Mouse (Mus musculus): Measurements from ENCODE around the gene Rassf8.

Gene Rassf8

DNA sequence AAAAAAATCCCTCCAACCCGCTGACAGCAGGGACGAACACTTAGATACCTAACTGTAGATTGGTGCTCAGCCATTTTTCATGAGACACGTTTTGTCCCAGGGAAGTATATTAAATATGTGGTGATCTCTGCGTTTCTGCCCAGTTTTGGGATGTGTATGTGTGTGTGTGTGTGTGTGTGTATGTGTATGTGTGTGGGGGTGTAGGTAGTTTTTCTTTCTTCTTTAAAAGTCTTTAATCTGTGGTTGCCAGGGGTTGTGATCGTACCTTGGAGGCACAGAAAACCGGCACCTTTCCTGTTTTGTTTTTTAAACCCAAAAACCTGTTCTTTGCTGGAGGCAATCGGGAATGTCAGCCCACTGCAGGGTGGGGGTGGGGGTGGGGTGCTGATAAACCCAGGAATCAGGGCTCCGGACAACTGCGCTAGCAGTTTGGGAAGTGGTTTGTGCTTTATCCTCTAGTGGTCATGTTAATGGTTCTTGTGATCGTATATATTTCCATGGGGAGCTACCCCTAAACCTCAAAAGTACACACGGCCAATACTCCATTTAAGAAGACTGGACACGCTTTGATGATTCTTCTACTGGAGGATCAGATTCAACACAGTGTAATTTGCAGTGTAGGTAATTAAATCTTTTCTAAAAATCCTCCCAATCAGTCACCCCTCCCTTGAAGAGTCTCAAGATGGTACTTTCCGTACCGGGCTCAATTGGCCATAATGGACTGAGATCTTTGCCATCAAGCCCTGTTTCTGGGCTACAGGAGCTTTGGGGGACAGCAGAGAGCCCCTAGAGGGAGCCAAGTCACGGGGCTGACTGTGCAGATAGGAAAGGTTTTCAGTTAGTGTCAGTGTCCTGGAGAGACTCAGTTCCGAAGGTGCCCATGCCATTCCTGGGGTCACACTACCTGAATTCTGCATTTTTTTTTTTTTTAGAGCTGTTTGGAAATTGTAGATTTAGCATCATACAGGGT, 1.4 kb downstream of the Rassf8 start:
- no peak for DNase-seq (ENCODE audit: low read depth, low spot score)

- DNase-seq (ENCODE audit: low read depth, low spot score) = no peak
Observed at GRCm38 (mm10) chr6:145750394-145750793, 3.8 kb downstream of the Rassf8 start.

- DNase-seq (ENCODE audit: low read depth, low spot score) = no peak
Observed at GRCm38 (mm10) chr6:145753296-145753695, 6.7 kb downstream of the Rassf8 start.

DNA sequence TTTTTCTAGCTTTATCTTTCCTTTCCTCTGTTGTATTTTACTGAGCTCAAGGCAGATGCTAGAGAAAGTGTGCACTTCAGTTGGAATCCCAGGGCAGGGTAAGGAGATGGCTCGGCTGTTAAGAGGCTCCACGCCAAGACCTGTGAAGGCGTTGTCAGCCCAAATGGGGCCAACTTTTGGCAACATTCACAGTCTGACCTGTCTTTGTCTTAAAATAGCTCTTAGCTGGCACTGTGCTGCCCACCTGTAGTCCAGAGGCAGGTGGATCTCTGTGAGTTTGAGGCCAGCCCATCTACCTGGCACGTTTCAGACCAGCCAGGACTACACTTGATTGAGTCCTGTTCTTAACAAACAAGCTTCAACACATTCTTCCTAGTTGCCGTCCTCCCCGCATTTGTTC, 7.9 kb downstream of the Rassf8 start:
- no peak for DNase-seq (ENCODE audit: low read depth, low spot score)

- DNase-seq (ENCODE audit: low read depth, low spot score) = no peak
Observed at GRCm38 (mm10) chr6:145755942-145756639, 9.5 kb downstream of the Rassf8 start.

DNA sequence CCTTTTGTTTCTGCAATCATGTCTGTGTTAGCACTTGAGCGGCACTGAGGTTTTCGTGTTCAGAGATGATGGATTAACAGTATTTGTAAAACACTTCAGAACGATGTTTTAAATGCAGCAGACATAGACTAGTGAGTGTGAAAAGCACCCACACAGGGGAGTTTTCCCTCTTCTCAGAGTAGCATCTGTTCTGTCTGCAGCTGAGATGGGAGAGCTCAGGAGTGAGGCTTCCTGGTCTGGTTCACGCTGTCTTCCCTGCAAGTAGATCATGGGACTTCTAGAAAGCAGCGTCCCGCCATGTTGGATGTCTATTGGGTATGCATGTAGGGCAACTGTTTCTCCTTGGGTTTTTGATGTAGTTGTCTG, 10.1 kb downstream of the Rassf8 start:
- no peak for DNase-seq (ENCODE audit: low read depth, low spot score)

GRCm38 (mm10) chr6:145757346-145757745, 10.8 kb downstream of the Rassf8 start:
- DNase-seq (ENCODE audit: low read depth, low spot score) = no peak

DNA sequence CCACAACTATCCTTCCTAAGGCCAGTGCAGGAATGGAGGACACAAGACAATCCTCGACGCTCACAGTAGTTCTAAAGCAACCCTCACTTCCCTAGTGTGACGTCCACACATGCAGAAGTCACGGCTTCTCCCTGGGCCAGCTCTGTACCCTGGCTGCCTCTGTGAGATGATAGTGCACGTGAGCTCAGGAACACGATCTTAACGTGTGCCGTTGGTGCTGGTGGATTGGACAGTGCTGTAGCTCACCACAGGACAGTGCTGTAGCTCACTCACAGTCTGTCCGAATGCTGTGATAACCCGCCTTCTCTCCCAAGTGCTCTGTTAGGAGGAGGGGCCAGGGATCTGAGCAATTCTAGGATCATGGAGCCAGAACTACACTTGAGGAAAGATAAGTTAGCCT, 12.1 kb downstream of the Rassf8 start:
- DNase-seq (ENCODE audit: low read depth, low spot score) = no peak

GRCm38 (mm10) chr6:145759432-145759831, 12.9 kb downstream of the Rassf8 start:
- DNase-seq (ENCODE audit: low read depth, low spot score) = no peak

- DNase-seq (ENCODE audit: low read depth, low spot score) = no peak
Observed at GRCm38 (mm10) chr6:145760246-145761016, 13.9 kb downstream of the Rassf8 start.

- no peak for DNase-seq (ENCODE audit: low read depth, low spot score)
Observed at GRCm38 (mm10) chr6:145761151-145761935, 14.8 kb downstream of the Rassf8 start.

DNA sequence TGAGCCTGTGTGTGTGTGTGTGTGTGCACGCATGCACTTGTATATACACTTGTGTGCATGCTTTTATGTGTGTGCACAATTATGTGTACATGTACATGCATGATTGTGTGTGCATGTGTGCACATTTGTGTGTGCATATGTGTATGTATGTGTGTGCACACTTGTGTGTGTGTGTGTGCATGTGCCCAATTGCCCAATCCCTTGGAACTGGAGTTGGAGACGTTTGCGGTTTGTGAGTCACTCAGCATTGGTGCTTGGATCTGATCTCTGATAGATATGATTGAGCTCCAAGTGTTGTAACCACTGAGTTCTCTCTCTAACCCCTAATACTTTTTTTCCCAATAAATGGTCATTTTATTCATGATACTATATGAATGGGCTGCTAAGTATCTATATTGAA, 15.5 kb downstream of the Rassf8 start:
- no peak for DNase-seq (ENCODE audit: low read depth, low spot score)

DNA sequence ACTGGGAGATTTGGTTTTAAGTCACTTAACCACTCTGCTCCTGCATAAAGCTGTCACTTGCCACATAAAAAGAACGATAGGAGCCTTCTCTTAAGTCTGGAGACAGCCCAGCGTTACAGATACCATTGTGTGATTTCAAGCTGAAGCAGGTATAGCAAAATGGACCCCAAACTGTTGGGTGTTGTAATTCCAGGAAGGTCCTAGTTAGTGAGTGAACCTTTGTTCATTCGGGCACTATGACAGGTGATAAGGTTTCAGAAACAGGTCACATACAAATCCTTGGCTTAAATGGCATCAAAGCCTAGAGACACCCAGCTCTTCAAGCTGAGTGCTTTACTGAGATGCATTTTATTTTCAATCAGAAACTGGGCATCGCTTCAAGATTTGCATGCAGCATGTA, 16.5 kb downstream of the Rassf8 start:
- no peak for DNase-seq (ENCODE audit: low read depth, low spot score)

DNA sequence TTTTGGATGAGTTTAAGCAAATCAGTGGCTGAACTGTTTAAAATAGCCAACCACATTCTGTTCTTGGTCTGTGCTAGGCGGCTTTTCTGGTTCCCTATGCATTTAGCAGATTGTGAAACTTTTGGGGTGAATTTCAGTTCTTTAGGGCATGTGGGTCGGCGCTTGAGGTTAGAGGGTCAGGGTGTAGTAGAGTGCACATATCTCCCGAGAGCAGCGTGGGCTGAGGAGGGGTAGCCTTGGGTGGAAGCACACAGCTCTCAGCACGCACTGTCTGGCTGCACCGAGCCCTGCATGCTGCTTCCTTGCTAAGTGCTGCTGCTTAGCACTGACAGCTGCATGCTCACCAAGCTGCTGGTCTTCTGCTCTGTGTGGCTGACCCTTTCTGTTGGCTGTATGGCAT, 18.5 kb downstream of the Rassf8 start:
- no peak for DNase-seq (ENCODE audit: low read depth, low spot score)

DNA sequence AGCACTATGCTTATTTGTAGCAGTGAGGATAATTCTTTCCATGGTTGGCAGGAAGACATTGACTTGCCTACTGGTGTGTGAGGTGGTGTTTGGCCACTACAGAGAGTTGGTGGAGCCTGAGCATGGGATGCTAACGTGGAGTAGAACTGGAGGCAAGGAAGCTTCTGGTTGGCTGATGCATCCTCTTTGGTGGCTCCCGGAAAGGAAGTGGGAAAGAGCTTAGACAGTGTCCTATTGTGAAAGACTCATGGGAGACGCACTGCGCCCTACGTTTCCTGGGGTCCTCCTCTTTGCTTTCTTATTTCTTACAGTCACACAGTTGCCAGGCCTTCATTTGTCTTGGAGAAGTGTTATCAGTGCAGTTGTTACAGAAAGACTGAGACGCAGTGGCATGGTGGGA, 20.4 kb downstream of the Rassf8 start:
- DNase-seq (ENCODE audit: low read depth, low spot score) = no peak

DNA sequence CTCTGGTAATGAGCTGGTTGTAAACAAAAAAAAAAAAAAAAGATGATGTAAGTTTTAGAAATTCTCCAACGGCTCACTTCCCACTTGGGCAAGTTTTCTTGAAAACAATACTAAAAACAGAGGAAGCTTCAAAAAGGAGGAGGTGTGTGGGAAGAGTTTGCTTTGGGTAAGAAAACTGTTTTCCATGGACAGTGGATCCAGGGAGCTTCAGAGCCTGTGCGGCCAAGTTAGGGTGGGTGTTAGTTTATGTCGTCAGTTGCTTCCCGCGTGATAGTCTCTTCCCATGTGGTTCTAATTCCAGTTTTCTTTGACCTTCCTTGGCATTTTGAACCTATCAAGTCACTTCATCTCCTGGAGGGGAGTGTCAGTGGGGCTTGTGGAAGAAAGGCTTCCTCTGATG, 21.1 kb downstream of the Rassf8 start:
- no peak for DNase-seq (ENCODE audit: low read depth, low spot score)

GRCm38 (mm10) chr6:145768671-145769292, 22.2 kb downstream of the Rassf8 start:
- DNase-seq (ENCODE audit: low read depth, low spot score) = no peak

DNA sequence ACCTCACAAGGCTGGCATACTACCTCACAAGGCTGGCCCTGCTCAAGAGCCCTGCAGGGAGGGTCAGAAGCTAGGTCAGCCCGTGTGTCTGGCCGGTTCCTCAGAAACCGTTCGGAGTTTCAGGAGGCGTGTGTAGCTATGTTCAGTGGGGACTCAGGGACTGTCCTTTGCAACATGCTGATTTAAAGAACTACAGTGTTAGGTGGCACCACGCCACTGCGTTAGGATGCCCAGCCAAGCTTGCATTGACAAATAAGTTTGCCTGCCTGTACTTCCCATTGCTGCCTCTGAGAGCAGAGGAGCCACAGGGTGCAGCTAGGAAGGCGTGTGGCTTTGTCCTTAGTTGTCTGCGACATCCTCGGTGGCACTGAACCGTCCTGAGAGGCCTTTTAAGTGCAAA, 23.3 kb downstream of the Rassf8 start:
- no peak for DNase-seq (ENCODE audit: low read depth, low spot score)

GRCm38 (mm10) chr6:145770272-145771000, 23.9 kb downstream of the Rassf8 start:
- no peak for DNase-seq (ENCODE audit: low read depth, low spot score)

GRCm38 (mm10) chr6:145774436-145774835, 27.9 kb downstream of the Rassf8 start:
- DNase-seq (ENCODE audit: low read depth, low spot score) = no peak

Measured in brain, embryonic 18.5 days (tissue).